15 mouse cellular contexts compared by ENCODE assay signal in genomic region chr7:111078271-111078670, GRCm38 (mm10).
"Had no signal": no experiment of that assay in that cellular context is flagged by ENCODE, and none has a peak within 500 bp of the region (broad histone marks: within the 10 kb centered on the region; RNA-seq: fewer than 3 reads in every experiment).

No protein-coding gene starts in this region.

- H3K4me2 ChIP-seq: neural tube, embryonic 15.5 days; stomach, embryonic 15.5 days had no signal

- H3K27me3 ChIP-seq: neural tube, embryonic 15.5 days; stomach, embryonic 15.5 days had no signal

- H3K9me3 ChIP-seq: neural tube, embryonic 15.5 days; stomach, embryonic 15.5 days had no signal

- H3K27ac ChIP-seq: neural tube, embryonic 15.5 days; stomach, embryonic 15.5 days; stomach, postnatal 0 days had no signal

- H3K9ac ChIP-seq: neural tube, embryonic 15.5 days; stomach, embryonic 15.5 days had no signal

- H3K4me3 ChIP-seq: neural tube, embryonic 15.5 days; stomach, embryonic 15.5 days had no signal

- DNase-seq: retina, postnatal 1 day; right cerebral cortex, adult 18-20 months; right cerebral cortex, postnatal 14 days; right cerebral cortex, postnatal 25 days; right cerebral cortex, postnatal 4 days; spleen, adult 18-20 months; thymus, adult 18-20 months; thymus, adult 2 months; thymus, postnatal 14 days; thymus, postnatal 25 days; thymus, postnatal 36 days; thymus, postnatal 4 days had no signal
